Mouse (Mus musculus) central nervous system, embryonic 11.5 days (tissue): ENCODE results near the gene Olfr1393. TPM values are rescaled to one million over a fixed set of nuclear protein-coding genes. Genes with fewer than 3 reads are reported as not detected.

Experiments
- polyA plus RNA-seq: library from polyadenylated mRNA; depleted of rRNA; stranded (reverse); fragments of >200 nt; gene quantifications from 2 replicates; pipeline ENCODE4 v1.2.3, GENCODE M21; 2012; rRNA removed

The Olfr1393 gene
- polyA plus RNA-seq = 0.06 and 0.17 TPM in 2 replicates

DNA sequence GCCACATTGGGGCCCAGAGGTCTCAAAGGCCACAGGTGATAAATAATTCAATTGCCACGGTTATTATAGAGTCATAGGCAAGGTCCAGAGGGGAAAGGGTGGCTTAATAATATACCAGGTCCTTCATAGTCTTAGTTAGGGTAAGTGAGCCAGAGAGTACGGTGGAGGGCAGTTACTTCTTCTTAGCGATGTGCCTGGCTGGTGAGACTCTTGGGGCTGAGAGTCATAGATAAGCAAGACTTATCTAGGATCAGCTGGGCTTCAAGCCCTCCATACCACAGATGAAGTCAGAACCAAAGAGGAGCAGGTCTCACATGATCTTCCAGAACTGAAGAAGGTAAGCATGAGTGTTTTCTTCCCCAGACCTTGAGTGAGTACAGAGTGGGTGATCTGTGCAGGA is at the start of gene Olfr1393:
Gene Olfr1393 (plus strand): TSS at position 83 of the 400 bp plus-strand sequence.

DNA sequence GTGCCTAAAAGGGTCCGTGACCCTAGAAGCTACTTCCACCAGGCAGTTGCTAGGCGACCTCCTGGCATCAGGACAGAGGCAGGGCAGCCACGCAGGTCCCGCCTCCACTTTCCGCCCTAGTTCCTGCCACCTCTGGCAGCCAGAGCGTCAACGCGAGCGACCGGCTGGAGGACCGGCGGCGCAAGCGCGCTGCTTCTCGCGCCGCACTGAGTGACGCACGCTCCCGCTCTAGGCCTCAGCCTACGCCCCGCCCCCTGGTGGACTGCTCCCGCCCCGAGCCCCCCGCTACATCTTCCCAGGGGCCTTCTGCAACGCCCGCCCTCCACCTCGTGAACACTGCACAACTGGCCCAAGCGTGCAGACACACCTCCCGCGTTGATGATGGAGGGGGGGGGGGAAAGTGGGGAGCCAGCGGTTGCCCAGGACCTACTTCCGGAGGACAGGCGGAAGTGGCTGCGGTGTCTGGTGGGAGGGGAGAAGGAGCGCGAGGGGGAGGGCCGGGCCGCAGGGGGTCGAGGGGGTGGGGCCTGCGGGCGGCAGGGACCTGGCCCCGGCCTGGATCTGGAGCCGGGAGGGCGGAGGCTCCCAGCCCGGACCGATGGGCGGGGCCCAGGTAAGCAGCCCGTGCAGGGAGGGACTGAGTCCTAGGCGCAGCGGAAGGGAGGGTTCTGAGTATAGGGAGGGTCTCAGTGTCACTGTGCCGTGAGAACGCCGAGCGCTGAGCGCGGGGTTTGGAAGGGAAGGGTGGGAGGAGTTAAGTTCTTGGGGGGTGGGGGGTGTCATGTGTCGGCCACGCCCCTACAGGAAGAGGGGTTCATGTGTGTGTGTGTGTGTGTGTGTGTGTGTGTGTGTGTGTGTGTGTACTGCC is 34.1 kb upstream of the Olfr1393 start, which contains the start of gene Mgat1:
Gene Mgat1 (plus strand): TSS at position 465 of the 868 bp plus-strand sequence.

DNA sequence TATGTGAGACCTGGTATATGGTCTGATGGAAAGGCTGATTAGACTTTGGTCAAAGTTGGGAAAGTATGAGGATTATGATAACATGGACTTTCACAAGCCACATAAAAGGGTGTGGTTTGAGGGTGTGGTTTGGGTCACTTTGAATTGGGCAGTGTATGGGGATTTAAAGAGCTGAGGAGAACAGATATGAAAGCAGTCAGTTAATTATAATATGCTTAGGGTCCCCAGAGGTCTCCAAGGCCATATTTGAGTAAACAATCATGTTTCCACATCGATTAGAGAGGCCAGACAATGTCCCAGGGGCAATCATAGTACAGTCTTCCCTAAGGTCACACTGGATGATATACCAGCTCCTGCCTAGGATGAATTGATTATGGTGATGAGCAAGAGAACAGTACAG is 6.9 kb downstream of the Olfr1393 start, which contains the start of gene Olfr1392:
Gene Olfr1392 (plus strand): TSS at position 301 of the 400 bp plus-strand sequence.

DNA sequence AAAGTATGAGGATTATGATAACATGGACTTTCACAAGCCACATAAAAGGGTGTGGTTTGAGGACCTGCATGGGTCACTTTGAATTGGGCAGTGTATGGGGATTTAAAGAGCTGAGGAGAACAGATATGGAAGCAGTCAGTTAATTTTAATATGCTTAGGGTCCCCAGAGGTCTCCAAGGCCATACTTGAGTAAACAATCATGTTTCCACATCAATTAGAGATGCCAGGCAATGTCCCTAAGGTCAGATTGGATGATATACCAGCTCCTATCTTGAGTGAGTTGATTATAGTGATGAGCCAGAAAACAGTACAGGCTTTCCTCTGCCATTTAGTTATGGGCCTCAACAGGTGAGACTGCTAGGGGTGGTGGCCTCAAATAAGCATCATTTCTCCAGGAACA is 26.3 kb downstream of the Olfr1393 start, which contains the start of gene Olfr10:
Gene Olfr10 (plus strand): TSS at position 301 of the 400 bp plus-strand sequence.

DNA sequence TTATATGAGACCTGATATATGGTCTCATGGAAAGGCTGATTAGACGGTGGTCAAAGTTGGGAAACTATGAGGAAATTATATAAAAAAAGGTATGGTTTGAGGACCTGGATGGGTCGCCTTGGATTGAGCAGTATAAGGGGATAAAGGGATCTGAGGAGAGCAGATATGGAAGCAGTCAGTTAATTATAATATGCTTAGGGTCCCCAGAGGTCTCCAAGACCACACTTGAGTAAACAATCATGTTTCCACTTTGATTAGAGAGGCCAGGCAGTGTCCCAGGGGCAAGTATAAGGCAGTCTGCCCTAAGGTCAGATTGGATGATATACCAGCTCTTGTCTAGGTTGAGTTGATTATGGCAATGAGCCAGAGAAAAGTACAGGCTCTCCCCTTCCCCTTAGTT is 44.3 kb downstream of the Olfr1393 start, which contains the start of gene Olfr1391:
Gene Olfr1391 (plus strand): TSS at position 301 of the 400 bp plus-strand sequence.

Other genes with a start within 250 kb of the Olfr1393 start
- gene 9930111J21Rik2, start 227.1 kb upstream of the Olfr1393 start, polyA plus RNA-seq = 0.10 and 0.29 TPM in 2 replicates
- gene Tgtp2, start 214.1 kb upstream of the Olfr1393 start, polyA plus RNA-seq = not detected in 2 replicates
- 0.55 and 0.89 TPM in 2 replicates for gene Ifi47, start 201.7 kb upstream of the Olfr1393 start, polyA plus RNA-seq
- not detected in 2 replicates for gene Olfr1396, start 163.4 kb upstream of the Olfr1393 start, polyA plus RNA-seq
- not detected in 2 replicates for gene Olfr1395, start 136.0 kb upstream of the Olfr1393 start, polyA plus RNA-seq
- not detected in 2 replicates for gene Olfr1394, start 123.9 kb upstream of the Olfr1393 start, polyA plus RNA-seq
- 0.21 and 0.44 TPM in 2 replicates for gene Btnl9, start 91.1 kb upstream of the Olfr1393 start, polyA plus RNA-seq
- 34.9 and 45.0 TPM in 2 replicates for gene Zfp62, start 75.0 kb upstream of the Olfr1393 start, polyA plus RNA-seq
- 43.1 and 45.5 TPM in 2 replicates for gene Mgat1, start 34.1 kb upstream of the Olfr1393 start, polyA plus RNA-seq
- gene Olfr1392, start 7.0 kb downstream of the Olfr1393 start, polyA plus RNA-seq = 0.05 and 0.20 TPM in 2 replicates
- gene Olfr10, start 26.4 kb downstream of the Olfr1393 start, polyA plus RNA-seq = not detected in 2 replicates
- not detected in 2 replicates for gene Olfr1391, start 44.4 kb downstream of the Olfr1393 start, polyA plus RNA-seq
- not detected in 2 replicates for gene Olfr1390, start 56.9 kb downstream of the Olfr1393 start, polyA plus RNA-seq
- gene Olfr1389, start 144.8 kb downstream of the Olfr1393 start, polyA plus RNA-seq = not detected in 2 replicates
- gene Olfr1388, start 158.3 kb downstream of the Olfr1393 start, polyA plus RNA-seq = 0.09 and 0.13 TPM in 2 replicates
- gene Olfr1387, start 177.0 kb downstream of the Olfr1393 start, polyA plus RNA-seq = not detected in 2 replicates
- gene Olfr1386, start 186.7 kb downstream of the Olfr1393 start, polyA plus RNA-seq = not detected in 2 replicates
- not detected in 2 replicates for gene Olfr1385, start 210.8 kb downstream of the Olfr1393 start, polyA plus RNA-seq
- gene Olfr1384, start 228.4 kb downstream of the Olfr1393 start, polyA plus RNA-seq = not detected in 2 replicates
- gene Olfr1383, start 241.3 kb downstream of the Olfr1393 start, polyA plus RNA-seq = not detected in 2 replicates
- gene Olfr1382, start 249.9 kb downstream of the Olfr1393 start, polyA plus RNA-seq = not detected in 2 replicates